Mouse (Mus musculus): ENCODE measurements around the gene Ctsw. TPM values are rescaled to one million over a fixed set of nuclear protein-coding genes. Genes with fewer than 3 reads are reported as not detected.

Gene Ctsw
- polyA plus RNA-seq, 1 experiment from 2014 or later: 2.1 TPM

DNA sequence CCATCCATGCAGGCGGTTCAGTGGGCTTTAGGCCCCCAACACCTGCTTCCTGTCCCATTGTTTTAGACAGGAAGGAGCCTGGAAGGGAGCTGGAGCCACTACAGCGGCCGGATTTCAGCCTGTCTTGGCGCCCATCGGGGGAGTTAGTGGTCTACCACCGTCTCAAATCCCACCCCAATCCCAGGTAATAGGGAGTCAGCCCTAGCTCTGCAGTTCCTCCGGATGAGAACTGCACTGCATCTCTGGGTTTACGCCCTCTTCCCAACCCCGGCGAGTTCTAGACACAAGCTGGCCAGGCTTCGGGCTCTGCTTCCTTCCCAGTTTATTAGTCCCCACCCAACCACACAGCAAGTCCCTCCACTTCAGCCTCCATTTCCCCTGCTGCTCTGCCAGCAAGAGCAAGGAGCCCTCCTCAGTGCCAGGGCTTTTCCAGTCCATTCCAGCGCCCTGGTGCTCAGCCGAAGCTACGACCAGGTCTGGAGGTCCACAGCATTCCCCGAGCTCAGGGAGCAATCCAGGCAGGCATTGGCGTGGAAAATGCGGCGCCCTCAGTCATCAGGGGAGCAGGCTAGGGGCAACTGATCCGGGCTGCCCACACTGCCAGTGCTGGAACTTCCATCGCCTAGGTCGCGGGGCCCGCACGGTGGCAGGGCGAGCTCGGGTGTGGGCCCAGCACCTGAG lies 11.9 kb downstream of the Ctsw start:
- H3K36me3 ChIP-seq (ENCODE audit: insufficient read depth, low read length): no peaks in the 10 kb centered on the region
- no peaks in the 10 kb centered on the region for H3K9me3 ChIP-seq (ENCODE audit: low read length)
- no peaks in the 10 kb centered on the region for H3K27me3 ChIP-seq (ENCODE audit: insufficient read depth, low read length)
- peak overlapping the region; percentile 83 for H3K9ac ChIP-seq (replicated peaks; ENCODE audit: low read length)
- peak; percentile 2; the same call in 1 of the 2 replicates for ATAC-seq (ENCODE audit: low FRiP score, low TSS enrichment)
- under 1% methylated on average over 26 of the region's 26 CpGs for WGBS
- peaks cover 30% of the 10 kb centered on the region for H3K4me1 ChIP-seq (ENCODE audit: insufficient read depth, low read length)
- H3K27ac ChIP-seq (ENCODE audit: low read length): peak overlapping the region; percentile 90
- peak overlapping the region; percentile 90 for H3K4me2 ChIP-seq (replicated peaks; ENCODE audit: low read depth, low read length)
- peak overlapping the region; percentile 72 for H3K4me3 ChIP-seq (ENCODE audit: low read length)

DNA sequence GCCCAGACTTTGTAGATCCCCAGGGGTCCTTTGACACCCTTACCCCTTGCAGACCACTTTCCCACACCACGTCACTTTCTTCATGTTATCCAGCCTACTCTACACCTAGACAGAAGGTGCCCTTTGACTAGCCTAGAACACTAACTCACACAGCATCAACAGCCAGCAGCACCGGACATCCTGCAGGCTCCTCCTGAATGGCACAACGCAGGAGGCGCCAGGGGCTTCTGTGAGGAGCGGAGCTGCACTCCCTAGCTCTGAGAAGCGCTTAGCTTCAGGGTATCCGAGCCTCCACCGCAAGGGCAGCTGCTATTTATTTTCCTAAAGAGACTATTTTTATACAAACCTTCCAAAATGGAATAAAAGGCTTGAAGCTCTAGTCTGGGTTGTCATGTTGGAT lies 12.7 kb downstream of the Ctsw start:
- H3K9ac ChIP-seq (replicated peaks; ENCODE audit: low read length): peak overlapping the region; percentile 83
- H3K4me2 ChIP-seq (replicated peaks; ENCODE audit: low read depth, low read length): peak overlapping the region; percentile 90
- peak overlapping the region; percentile 90; the same call in 1 of the 2 replicates for H3K27ac ChIP-seq (ENCODE audit: low read length)

DNA sequence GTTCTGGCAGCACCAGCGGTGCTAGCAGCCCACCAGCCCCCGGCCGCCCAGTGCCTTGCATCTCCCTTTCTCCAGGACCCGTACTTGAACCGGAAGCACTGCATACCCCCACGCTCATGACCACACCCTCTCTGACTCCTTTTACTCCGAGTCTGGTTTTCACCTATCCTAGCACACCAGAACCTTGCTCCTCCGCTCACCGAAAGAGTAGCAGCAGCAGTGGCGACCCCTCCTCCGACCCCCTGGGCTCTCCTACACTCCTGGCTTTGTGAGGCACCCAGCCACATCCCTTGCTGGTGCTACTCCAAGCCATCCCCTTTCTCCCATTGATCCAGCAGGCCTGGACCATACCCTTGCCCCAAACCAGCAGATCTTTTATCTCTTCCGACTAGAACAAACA lies 13.3 kb downstream of the Ctsw start:
- Histone ChIP-seq H3K4me1 (ENCODE audit: insufficient read depth, low read length) (peaks cover 24% of the 10 kb centered on the region), H3K27me3 (ENCODE audit: insufficient read depth, low read length) (no peaks in the 10 kb centered on the region; the same call in 1 of the 2 replicates), H3K36me3 (ENCODE audit: insufficient read depth, low read length) (no peaks in the 10 kb centered on the region), H3K9ac (replicated peaks; ENCODE audit: low read length) (peak overlapping the region; percentile 83), H3K9me3 (ENCODE audit: low read length) (no peaks in the 10 kb centered on the region), H3K27ac (ENCODE audit: low read length) (no peak overlapping the region), H3K4me2 (replicated peaks; ENCODE audit: low read depth, low read length) (peak overlapping the region; percentile 90), H3K4me3 (ENCODE audit: low read length) (peak overlapping the region; percentile 72)
- WGBS: 68% methylated on average over 12 of the region's 12 CpGs
- ATAC-seq (ENCODE audit: low FRiP score, low TSS enrichment): no peak

More for the DNA sequence above, 12.7 kb downstream of the Ctsw start:
- peak overlapping the region; percentile 72 for H3K4me3 ChIP-seq (ENCODE audit: low read length)
- ATAC-seq (ENCODE audit: low FRiP score, low TSS enrichment): no peak
- no peaks in the 10 kb centered on the region for H3K27me3 ChIP-seq (ENCODE audit: insufficient read depth, low read length)
- WGBS: 55% methylated on average over 8 of the region's 8 CpGs
- peaks cover 25% of the 10 kb centered on the region for H3K4me1 ChIP-seq (ENCODE audit: insufficient read depth, low read length)
- no peaks in the 10 kb centered on the region for H3K9me3 ChIP-seq (ENCODE audit: low read length)
- no peaks in the 10 kb centered on the region for H3K36me3 ChIP-seq (ENCODE audit: insufficient read depth, low read length)

DNA sequence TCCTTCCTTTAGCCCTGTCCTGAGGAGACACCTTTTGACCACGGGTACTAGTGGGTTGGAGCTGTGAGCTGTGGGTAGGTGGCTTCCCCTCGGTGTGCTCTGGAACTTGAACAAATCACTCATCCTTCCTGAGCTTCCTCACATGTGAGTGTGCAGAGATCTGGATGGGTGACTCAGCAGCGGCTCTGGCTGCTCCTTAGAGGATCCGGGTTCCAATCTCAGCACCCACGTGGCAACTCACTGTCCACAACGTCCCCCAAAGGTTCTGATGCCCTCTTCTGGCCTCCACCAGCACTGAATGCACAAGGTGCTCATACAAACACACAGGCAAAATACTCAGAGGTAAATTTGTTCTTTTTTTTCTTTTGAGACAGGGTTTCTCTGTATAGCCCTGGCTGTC lies 16.5 kb downstream of the Ctsw start:
- peaks cover 31% of the 10 kb centered on the region for H3K27me3 ChIP-seq (ENCODE audit: insufficient read depth, low read length)
- H3K27ac ChIP-seq (ENCODE audit: low read length): no peak overlapping the region
- no peak overlapping the region for H3K4me3 ChIP-seq (ENCODE audit: low read length)
- H3K9me3 ChIP-seq (ENCODE audit: low read length): no peaks in the 10 kb centered on the region; the same call in 1 of the 2 replicates
- WGBS: 82% methylated on average over 6 of the region's 6 CpGs
- no peak overlapping the region for H3K9ac ChIP-seq (replicated peaks; ENCODE audit: low read length)
- peaks cover 36% of the 10 kb centered on the region for H3K4me1 ChIP-seq (ENCODE audit: insufficient read depth, low read length)
- no peaks in the 10 kb centered on the region for H3K36me3 ChIP-seq (ENCODE audit: insufficient read depth, low read length)
- no peak for ATAC-seq (ENCODE audit: low FRiP score, low TSS enrichment)
- H3K4me2 ChIP-seq (replicated peaks; ENCODE audit: low read depth, low read length): no peak overlapping the region

DNA sequence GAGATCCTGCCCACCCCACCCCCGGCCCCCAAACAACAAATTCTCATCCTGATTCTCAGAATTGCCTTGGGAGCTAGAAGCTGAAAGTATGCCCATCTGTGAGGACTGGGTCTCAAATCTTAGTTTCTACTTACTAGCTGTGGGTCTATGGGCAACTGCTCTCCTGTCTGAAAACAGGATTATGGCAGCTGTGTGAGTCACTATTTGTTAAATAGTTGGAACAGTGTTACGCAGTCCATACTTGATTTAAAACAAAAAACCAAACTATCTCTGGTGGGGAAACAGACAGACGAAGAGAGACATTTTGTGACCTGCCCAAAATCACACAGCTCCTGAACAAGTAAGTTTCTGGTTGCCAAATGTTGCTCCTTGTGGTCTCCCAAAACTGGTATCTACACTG lies 18.6 kb downstream of the Ctsw start:
- Histone ChIP-seq H3K4me3 (ENCODE audit: low read length) (no peak overlapping the region), H3K4me2 (replicated peaks; ENCODE audit: low read depth, low read length) (no peak overlapping the region), H3K4me1 (ENCODE audit: insufficient read depth, low read length) (peaks cover 21% of the 10 kb centered on the region), H3K36me3 (ENCODE audit: insufficient read depth, low read length) (no peaks in the 10 kb centered on the region), H3K27me3 (ENCODE audit: insufficient read depth, low read length) (peaks cover 35% of the 10 kb centered on the region), H3K9me3 (ENCODE audit: low read length) (no peaks in the 10 kb centered on the region; the same call in 1 of the 2 replicates), H3K9ac (replicated peaks; ENCODE audit: low read length) (no peak overlapping the region), H3K27ac (ENCODE audit: low read length) (no peak overlapping the region)
- 85% methylated on average over 3 of the region's 3 CpGs for WGBS
- no peak for ATAC-seq (ENCODE audit: low FRiP score, low TSS enrichment)

DNA sequence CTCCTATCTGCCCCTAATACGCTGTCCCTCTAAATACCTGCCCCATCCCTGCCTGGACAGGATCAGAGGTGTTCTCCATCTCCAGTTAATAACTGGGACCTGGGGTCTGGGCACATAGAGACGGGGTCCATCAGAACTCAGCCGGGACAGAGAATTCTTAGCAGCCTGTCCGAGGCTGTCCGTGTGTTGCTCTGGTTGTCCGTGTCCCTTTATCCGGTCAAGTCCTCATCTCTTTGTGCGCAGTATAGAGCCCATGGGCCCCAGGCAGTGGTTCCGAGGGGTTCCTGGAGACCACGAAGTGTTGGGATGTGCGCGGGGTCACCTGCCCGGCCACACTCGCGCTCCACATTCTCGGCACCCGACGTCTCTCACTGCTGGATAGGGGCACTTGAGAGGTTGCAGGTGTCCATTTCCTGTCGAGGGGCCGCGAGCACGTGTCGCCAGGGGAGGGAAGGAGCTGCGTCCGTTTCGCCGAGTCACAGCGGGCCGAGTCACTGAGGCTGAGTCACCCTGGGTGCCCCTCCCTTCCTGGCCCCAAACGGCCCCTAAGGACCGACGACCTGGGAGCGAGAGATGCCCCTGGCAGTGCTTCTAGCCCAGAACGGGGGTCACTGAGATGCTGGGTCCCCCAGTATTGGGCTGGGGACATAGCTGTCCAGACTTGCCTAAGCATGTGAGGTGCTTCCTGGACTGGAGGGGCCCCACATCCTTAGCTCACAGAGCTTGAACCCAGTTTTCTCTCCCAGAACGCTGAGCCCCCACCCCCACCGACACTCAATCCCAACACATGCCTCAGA lies 19.8 kb downstream of the Ctsw start:
- Histone ChIP-seq H3K9me3 (ENCODE audit: low read length) (no peaks in the 10 kb centered on the region; the same call in 1 of the 2 replicates), H3K27me3 (ENCODE audit: insufficient read depth, low read length) (peaks cover 35% of the 10 kb centered on the region), H3K36me3 (ENCODE audit: insufficient read depth, low read length) (no peaks in the 10 kb centered on the region), H3K4me1 (ENCODE audit: insufficient read depth, low read length) (peaks cover 24% of the 10 kb centered on the region), H3K9ac (replicated peaks; ENCODE audit: low read length) (peak overlapping the region; percentile 58; the same call in 1 of the 2 replicates), H3K4me3 (ENCODE audit: low read length) (peak overlapping the region; percentile 63), H3K27ac (ENCODE audit: low read length) (no peak overlapping the region), H3K4me2 (replicated peaks; ENCODE audit: low read depth, low read length) (peak overlapping the region; percentile 99)
- 6% methylated on average over 36 of the region's 36 CpGs for WGBS
- peak; percentile 18; the same call in 1 of the 2 replicates for ATAC-seq (ENCODE audit: low FRiP score, low TSS enrichment)

DNA sequence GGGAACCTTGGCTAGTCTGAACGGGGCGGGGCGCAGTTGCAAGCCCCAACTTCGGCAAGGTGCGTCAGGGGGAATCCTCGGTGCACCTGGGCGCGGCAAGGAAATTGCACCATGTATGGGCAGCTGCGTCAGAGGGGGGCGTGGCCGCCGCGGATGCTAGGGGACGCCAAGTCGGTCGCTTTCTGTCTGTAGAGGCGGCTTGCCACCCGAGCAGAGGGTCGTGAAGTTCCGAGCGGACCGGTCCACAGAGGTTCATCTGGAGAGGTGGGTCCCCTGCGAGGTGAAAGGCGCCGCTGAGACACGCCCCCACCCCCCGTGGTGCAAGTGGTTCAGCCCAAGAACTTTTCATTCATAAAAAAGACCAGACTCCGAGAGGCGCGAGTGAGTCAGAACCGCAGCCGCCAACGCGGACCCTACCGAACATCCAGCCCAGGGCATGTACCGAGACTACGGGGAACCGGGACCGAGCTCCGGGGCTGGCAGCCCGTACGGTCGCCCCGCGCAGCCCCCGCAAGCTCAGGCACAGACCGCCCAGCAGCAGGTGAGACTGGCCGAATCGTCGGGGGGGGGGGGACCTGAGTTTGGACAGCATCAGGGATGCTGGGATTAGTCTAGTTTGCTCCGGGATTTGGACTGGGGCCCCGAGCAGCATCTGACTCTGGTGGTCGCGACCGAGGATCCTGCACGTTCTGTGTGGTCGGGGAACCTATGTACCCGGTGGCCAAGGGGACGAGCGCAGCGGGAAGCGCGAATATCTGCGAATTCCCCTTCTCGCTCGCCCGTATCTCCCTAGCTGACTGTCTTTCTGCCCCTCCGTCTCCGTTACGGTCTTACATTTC lies 20.6 kb downstream of the Ctsw start, which contains the start of gene Fosl1:
TSS of gene Fosl1 (plus strand) at position 33 of the 839 bp plus-strand sequence.
- H3K36me3 ChIP-seq (ENCODE audit: insufficient read depth, low read length): no peaks in the 10 kb centered on the region
- peaks cover 24% of the 10 kb centered on the region for H3K4me1 ChIP-seq (ENCODE audit: insufficient read depth, low read length)
- no peaks in the 10 kb centered on the region; the same call in 1 of the 2 replicates for H3K9me3 ChIP-seq (ENCODE audit: low read length)
- no peak within 1 kb of the TSS for H3K27ac ChIP-seq (ENCODE audit: low read length)
- peak within 1 kb of the TSS; percentile 58 for H3K9ac ChIP-seq (replicated peaks; ENCODE audit: low read length)
- peak; percentile 72 for ATAC-seq (ENCODE audit: low FRiP score, low TSS enrichment)
- H3K4me3 ChIP-seq (ENCODE audit: low read length): peak within 1 kb of the TSS; percentile 63
- peaks cover 35% of the 10 kb centered on the region for H3K27me3 ChIP-seq (ENCODE audit: insufficient read depth, low read length)
- WGBS: 0% methylated on average over 68 of the region's 70 CpGs
- peak within 1 kb of the TSS; percentile 99 for H3K4me2 ChIP-seq (replicated peaks; ENCODE audit: low read depth, low read length)

DNA sequence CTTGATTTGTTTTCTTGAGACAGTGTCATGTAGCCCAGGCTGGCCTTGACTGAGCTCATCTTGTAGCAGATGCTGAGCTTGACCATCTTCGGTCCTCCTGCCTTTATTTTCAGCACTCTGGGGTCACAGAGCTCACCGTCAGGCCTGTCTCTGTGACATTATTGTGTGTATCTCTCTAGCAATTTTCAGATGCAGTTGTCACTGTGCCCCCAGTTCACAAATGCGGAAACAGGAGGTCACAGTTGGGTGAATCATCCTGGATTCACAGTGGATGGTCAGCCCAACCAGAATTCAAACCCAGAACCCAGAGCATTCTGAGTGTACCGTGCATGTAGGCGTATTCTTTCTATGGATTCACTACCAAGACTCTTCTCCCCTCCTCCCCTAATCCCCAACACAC lies 22.6 kb downstream of the Ctsw start:
- H3K4me3 ChIP-seq (ENCODE audit: low read length): no peak overlapping the region
- H3K4me1 ChIP-seq (ENCODE audit: insufficient read depth, low read length): peaks cover 24% of the 10 kb centered on the region
- ATAC-seq (ENCODE audit: low FRiP score, low TSS enrichment): no peak
- 86% methylated on average over 5 of the region's 5 CpGs for WGBS
- no peak overlapping the region for H3K4me2 ChIP-seq (replicated peaks; ENCODE audit: low read depth, low read length)
- H3K27ac ChIP-seq (ENCODE audit: low read length): no peak overlapping the region
- no peak overlapping the region for H3K9ac ChIP-seq (replicated peaks; ENCODE audit: low read length)
- H3K27me3 ChIP-seq (ENCODE audit: insufficient read depth, low read length): peaks cover 35% of the 10 kb centered on the region
- no peaks in the 10 kb centered on the region for H3K36me3 ChIP-seq (ENCODE audit: insufficient read depth, low read length)
- no peaks in the 10 kb centered on the region; the same call in 1 of the 2 replicates for H3K9me3 ChIP-seq (ENCODE audit: low read length)

DNA sequence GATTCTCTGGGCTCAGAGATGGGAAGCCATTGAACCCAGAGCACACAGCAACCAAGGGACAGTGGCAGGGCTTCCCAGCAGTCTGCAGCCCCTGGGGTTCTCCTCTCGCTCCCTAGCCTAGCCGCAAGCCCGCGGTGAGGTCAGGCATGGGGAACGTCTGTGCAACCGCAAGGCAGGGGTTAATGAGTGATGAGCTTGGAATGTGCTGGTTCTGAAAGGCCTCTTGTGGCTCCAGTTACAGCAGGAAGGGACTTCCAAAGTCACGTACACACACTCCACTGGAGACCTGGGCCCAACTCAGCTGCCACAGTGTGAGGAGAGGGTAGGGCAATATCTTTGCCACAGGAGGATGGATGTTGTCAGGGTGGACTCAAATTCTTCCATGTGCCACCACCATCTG lies 23.4 kb downstream of the Ctsw start:
- 14% methylated on average over 7 of the region's 7 CpGs for WGBS
- H3K27me3 ChIP-seq (ENCODE audit: insufficient read depth, low read length): peaks cover 35% of the 10 kb centered on the region
- 0 out of 2 replicates have a peak, but pooled peaks have one; percentile 52 for ATAC-seq (ENCODE audit: low FRiP score, low TSS enrichment)
- no peaks in the 10 kb centered on the region for H3K36me3 ChIP-seq (ENCODE audit: insufficient read depth, low read length)
- no peak overlapping the region for H3K4me2 ChIP-seq (replicated peaks; ENCODE audit: low read depth, low read length)
- H3K27ac ChIP-seq (ENCODE audit: low read length): no peak overlapping the region
- peaks cover 5% of the 10 kb centered on the region for H3K9me3 ChIP-seq (ENCODE audit: low read length)
- H3K4me3 ChIP-seq (ENCODE audit: low read length): no peak overlapping the region
- no peak overlapping the region for H3K9ac ChIP-seq (replicated peaks; ENCODE audit: low read length)
- H3K4me1 ChIP-seq (ENCODE audit: insufficient read depth, low read length): peaks cover 24% of the 10 kb centered on the region
